Mouse (Mus musculus) kidney, adult 2 months (tissue): ENCODE results near the gene Capn13. TPM values are rescaled to one million over a fixed set of nuclear protein-coding genes. Genes with fewer than 3 reads are reported as not detected.
A peak's percentile ranks its signal among the peaks of the same experiment; 100 is the strongest.

Source experiments
- DNase-seq: peaks from one replicate; pipeline ENCODE4 v3.0.0; 2021
- H3K27ac ChIP-seq: fragments of 200-500 bp; 2 replicates; pipeline ENCODE4 v1.5.1; 2012; ENCODE audit warnings: low read depth, low read length, control low read depth, inconsistent platforms; ENCODE audit not compliant: insufficient read depth
- H3K27me3 ChIP-seq: fragments of 200-500 bp; replicated peaks from 2 replicates; pipeline ENCODE4 v1.6.1; 2012; ENCODE audit warnings: mild to moderate bottlenecking, moderate library complexity, low read length, inconsistent platforms; ENCODE audit not compliant: control insufficient read depth, insufficient read depth
- H3K36me3 ChIP-seq: fragments of 200-500 bp; 2 replicates; pipeline ENCODE4 v1.6.1; 2012; ENCODE audit warnings: mild to moderate bottlenecking, moderate library complexity, low read length, inconsistent platforms; ENCODE audit not compliant: control insufficient read depth, insufficient read depth
- H3K4me1 ChIP-seq: fragments of 200-500 bp; 2 replicates; pipeline ENCODE4 v1.6.1; 2011; ENCODE audit warnings: low read length; ENCODE audit not compliant: control insufficient read depth, insufficient read depth
- H3K4me3 ChIP-seq: fragments of 200-500 bp; 2 replicates; pipeline ENCODE4 v1.5.1; 2011; ENCODE audit warnings: mild to moderate bottlenecking, low read depth, low read length, control low read depth; ENCODE audit not compliant: insufficient read depth
- CTCF ChIP-seq: fragments of 200-500 bp; conservative IDR thresholded peaks from 2 replicates; pipeline ENCODE4 v1.5.1; 2011; ENCODE audit warnings: low read depth, mild to moderate bottlenecking, control low read depth, low read length, moderate library complexity, mixed read lengths; ENCODE audit not compliant: insufficient read depth, insufficient read length
- POLR2A ChIP-seq: fragments of 200-500 bp; IDR thresholded peaks from one replicate; pipeline ENCODE4 v1.6.1; 2011; ENCODE audit warnings: low read depth, low read length, control low read depth
- WGBS: fragments of 180-500 bp; shearing (Covaris S2); methylation state at CpG from one replicate; pipeline ENCODE4 v1.1.7; 2018; 5-methylcytosine and 5-hydroxymethylcytosine counted together
- polyA plus RNA-seq: library from polyadenylated mRNA; depleted of rRNA; stranded (reverse); fragments of >200 nt; gene quantifications from 2 replicates; pipeline ENCODE4 v1.2.3, GENCODE M21; 2012

The Capn13 gene
- polyA plus RNA-seq, 1 experiment = 0.61 TPM

DNA sequence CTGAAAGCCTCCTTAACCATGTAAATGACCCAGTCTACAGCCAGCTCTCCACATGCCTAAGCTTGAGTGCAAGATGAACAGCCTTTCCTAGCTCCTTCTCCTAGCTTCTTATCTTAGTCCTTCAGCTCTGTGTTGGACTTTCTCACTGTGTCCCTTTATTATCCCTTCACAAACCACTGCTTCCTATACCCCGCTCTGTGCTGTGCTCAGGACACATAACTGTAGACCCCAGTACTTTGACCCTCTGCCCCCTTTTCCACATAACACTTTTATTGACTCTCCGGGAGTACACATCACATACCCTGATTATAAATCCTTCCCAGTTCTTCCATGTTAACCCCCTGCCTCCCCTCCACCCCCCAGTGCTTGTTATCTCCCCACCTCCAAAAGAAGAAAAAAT lies 606 bp upstream of the Capn13 start:
- Histone ChIP-seq H3K4me3 (no peak overlapping the region), H3K36me3 (no peaks in the 10 kb centered on the region), H3K27me3 (no peaks in the 10 kb centered on the region), H3K4me1 (no peaks in the 10 kb centered on the region), H3K27ac (no peak overlapping the region)
- no peak for DNase-seq
- TF ChIP-seq POLR2A (no peak), CTCF (no peak)
- 64% methylated on average over 2 of the region's 2 CpGs for WGBS

DNA sequence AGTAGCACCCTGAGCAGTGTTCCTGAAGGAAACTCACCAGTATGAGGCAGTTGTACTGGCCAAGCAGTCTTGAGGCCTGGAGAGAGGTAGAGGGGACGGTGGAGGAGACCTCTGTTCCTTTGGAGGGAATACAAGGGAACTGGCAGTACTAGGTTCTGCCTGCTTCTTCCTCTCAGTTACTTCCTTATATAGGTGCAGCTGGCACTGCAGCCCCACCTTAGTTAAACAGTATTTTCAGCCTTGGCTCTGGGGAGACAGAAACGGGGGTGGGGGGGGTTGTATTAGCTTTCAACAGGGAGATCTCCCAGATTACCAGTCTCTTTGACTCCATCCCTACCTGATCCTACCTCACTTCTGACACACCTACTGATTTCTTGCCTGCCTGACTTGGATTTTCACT lies 1.5 kb downstream of the Capn13 start:
- Histone ChIP-seq H3K27me3 (no peaks in the 10 kb centered on the region), H3K27ac (no peak overlapping the region), H3K4me3 (no peak overlapping the region), H3K36me3 (no peaks in the 10 kb centered on the region), H3K4me1 (no peaks in the 10 kb centered on the region)
- TF ChIP-seq CTCF (no peak), POLR2A (no peak)
- 60% methylated on average over 2 of the region's 2 CpGs for WGBS
- no peak for DNase-seq

DNA sequence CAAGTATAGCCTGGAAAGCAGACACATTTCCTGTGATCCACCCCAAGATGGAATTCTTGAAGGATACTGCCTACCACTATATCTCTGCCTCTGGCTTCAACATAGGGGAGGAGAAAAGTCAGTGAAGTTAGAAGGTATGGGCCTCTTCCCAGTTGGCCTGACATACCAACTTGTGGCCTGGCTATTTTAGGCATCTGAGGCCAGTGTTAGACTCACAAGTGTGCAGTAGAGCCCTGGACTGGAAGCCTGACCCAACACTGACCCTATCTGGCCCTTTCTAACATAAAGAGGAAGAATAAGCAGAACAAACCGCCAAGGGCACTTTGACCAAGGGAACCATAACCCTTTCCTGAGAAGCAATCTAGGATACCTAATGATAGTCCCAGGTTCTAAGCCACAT lies 7.3 kb downstream of the Capn13 start:
- Histone ChIP-seq H3K36me3 (no peaks in the 10 kb centered on the region), H3K27me3 (no peaks in the 10 kb centered on the region), H3K4me1 (no peaks in the 10 kb centered on the region), H3K27ac (no peak overlapping the region), H3K4me3 (no peak overlapping the region)
- DNase-seq = no peak
- WGBS = 81% methylated on average over 1 of the region's 1 CpGs
- TF ChIP-seq POLR2A = no peak
- TF ChIP-seq CTCF = no peak

GRCm38 (mm10) chr17:73391771-73392170 lies 8.9 kb downstream of the Capn13 start:
- WGBS = 68% methylated on average over 4 of the region's 4 CpGs
- no peak overlapping the region for H3K4me3 ChIP-seq
- H3K27ac ChIP-seq = no peak overlapping the region
- TF ChIP-seq POLR2A (no peak), CTCF (no peak)
- H3K4me1 ChIP-seq = no peaks in the 10 kb centered on the region
- DNase-seq = no peak
- H3K36me3 ChIP-seq = no peaks in the 10 kb centered on the region
- no peaks in the 10 kb centered on the region for H3K27me3 ChIP-seq

- Histone ChIP-seq H3K27me3 (no peaks in the 10 kb centered on the region), H3K36me3 (no peaks in the 10 kb centered on the region), H3K27ac (no peak overlapping the region), H3K4me3 (no peak overlapping the region), H3K4me1 (no peaks in the 10 kb centered on the region)
- no peak for TF ChIP-seq CTCF
- DNase-seq = peak; percentile 49
- WGBS = 28% methylated on average over 7 of the region's 7 CpGs
These were observed 10.2 kb downstream of the Capn13 start for GRCm38 (mm10) chr17:73390191-73391089.

GRCm38 (mm10) chr17:73389336-73389735 lies 11.3 kb downstream of the Capn13 start:
- TF ChIP-seq POLR2A (no peak), CTCF (no peak)
- no peaks in the 10 kb centered on the region for H3K36me3 ChIP-seq
- DNase-seq = peak; percentile 66
- no peaks in the 10 kb centered on the region for H3K27me3 ChIP-seq
- 62% methylated on average over 3 of the region's 3 CpGs for WGBS
- no peaks in the 10 kb centered on the region for H3K4me1 ChIP-seq
- no peak overlapping the region for H3K4me3 ChIP-seq
- H3K27ac ChIP-seq = no peak overlapping the region

DNA sequence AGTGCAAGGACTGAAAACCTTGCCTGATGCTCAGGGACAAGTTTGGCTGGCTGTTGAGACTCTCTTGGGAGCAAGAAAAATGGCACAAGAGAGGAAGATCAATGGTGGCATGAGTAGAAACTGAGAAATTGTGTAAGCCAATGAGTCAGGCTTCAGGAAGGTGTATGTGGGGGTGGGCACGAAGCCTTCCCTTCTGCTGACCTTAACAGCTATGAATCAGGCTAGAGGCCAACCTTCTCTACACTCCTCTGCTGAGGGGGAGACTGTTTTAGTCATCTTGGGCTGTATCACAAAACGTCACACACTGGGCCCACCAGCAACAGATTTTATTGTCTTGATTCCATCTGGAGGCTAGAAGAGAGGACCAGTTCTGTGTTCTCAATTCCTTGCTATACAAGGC lies 14.1 kb downstream of the Capn13 start:
- H3K4me3 ChIP-seq = no peak overlapping the region
- H3K4me1 ChIP-seq = no peaks in the 10 kb centered on the region
- no peak overlapping the region for H3K27ac ChIP-seq
- TF ChIP-seq POLR2A = no peak
- no peak for TF ChIP-seq CTCF
- no peak for DNase-seq
- H3K36me3 ChIP-seq = no peaks in the 10 kb centered on the region
- 39% methylated on average over 2 of the region's 2 CpGs for WGBS
- H3K27me3 ChIP-seq = no peaks in the 10 kb centered on the region
